Mouse (Mus musculus) 3134 (cell line): Measurements from ENCODE around the gene Fasn.

Experiments used
- DNase-seq: peaks from one replicate; pipeline ENCODE4 v3.0.0-alpha.2; 2011; ENCODE audit warnings: low spot score; ENCODE audit not compliant: insufficient read length; ENCODE audit errors: extremely low read depth

Fasn gene

DNA sequence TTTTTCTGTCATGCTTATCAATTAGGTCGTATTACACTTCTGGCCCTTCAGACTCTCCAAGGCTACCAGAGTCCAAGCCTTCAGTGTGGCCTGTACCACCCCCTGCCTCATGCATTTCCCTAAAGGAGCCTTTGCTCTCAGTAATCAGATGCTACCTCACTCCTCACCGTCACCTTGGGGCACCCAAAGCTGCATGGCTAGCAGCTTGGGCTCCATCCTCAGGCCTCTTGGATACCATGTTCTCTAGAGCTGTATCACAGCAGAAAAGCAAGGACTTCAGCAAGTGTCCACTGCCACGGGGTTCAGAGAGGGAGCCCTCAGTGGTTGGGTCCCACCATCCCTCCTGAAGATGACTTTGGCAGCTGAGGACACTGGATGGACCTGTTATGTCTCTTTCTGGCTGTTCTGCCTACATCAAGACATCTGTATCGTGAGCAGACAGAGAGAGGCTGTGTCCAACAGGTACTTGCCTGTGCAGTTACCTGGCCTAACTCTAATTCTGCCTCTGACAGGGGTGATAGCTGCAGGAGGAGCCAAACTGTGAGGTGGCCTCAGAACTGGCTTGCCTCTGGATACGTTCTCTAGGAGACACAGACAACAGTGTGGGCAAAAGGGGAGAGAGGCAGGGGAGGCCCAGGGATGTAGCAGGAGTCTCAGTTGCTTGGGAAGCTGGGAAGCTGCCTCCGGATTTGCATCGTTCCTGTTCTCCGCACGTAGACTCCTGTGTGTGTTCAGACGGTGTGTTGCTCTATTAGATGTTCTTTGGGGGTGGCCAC is 5.6 kb upstream of the Fasn start:
- DNase-seq: no peak

DNA sequence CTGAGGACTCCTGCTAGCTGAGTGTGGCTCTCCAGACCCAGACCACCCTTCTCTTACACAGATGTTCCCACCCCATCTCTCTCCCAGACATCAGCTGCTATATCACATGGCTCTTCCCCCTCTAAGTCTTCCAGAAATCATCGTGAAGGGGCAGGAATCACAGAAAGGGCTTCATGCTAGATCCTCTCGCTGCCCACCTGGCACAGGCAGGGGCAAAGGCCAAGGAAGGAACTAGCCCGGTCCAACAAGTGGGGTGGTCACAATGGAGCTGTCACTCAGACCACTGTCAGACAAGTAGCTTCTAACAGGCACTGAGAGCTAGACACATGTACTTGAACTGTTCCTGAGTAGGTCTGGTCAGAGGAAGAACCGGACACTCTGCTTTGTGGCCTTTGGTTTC is 4.1 kb upstream of the Fasn start:
- DNase-seq: no peak

DNA sequence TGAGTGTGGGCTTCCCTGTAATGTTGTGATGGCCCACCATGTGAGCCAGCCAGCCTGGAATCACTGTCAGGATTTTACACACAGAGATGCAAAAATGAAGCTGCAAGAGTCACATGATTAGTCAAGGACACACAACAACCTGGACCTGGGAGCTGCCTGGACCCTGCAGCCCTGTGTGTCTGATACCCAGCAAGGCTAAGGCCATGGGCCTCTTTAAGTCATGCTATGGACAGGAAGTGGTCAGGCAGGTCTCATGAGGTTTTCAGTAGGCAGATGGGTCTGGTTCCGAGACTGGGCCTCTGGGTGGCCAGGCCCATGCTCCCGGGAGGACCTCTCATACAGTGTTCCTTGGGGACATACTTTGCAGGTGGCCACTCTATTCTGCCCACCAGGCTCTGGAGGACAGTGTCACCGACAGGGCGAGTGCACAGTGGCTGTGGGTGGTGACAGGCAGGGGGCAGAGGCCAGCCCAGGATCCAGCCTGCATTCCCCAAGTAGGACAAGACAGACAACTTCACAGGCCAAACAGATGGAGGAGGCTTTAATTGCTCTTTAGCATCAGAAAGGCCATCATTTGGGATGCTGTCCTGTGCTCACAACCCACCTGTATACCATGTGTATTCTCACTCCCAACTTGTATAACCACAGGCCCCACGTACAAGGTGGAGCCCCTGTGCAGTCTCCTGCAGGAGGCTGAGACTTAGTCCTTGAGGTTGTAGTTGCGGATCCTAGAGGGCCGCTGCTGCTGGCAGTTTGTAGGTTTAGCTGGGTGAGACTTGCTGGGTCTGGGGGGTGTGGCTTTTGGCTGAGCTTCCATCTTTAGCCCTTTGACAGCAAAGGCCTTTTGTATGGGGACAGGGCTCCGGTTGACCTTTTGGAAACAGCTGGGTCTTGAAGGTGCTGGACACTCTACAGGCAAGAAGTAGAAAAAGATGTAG is 1.9 kb upstream of the Fasn start:
- DNase-seq: no peak

DNA sequence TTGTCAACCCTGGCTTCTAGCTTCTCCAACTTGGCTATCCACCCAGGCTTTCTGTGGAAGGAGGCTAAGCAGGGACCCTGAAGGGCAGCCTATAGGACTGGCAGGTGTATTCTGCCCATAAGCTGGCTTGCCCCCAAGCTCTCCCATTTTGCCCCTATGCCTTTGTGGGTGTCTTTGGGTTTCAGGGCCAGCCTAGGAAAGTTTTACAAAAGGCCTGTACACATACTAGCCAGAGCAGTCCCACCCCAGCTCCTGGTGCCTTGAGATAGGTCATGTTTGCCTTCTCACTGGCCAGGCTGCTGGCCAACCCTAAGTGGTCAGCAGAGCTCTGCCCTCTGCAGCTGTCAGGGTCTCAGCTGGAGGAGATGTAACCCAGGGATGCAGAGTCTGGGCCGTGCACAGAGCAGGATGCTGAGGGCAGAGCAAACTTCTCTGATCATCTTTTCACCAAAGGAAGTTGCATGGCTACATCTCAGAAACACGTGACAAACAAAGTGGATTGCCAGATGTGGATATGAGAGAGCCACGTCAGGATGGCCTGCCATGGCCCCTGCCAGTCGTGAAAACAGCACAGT is 1.0 kb upstream of the Fasn start:
- no peak for DNase-seq

DNA sequence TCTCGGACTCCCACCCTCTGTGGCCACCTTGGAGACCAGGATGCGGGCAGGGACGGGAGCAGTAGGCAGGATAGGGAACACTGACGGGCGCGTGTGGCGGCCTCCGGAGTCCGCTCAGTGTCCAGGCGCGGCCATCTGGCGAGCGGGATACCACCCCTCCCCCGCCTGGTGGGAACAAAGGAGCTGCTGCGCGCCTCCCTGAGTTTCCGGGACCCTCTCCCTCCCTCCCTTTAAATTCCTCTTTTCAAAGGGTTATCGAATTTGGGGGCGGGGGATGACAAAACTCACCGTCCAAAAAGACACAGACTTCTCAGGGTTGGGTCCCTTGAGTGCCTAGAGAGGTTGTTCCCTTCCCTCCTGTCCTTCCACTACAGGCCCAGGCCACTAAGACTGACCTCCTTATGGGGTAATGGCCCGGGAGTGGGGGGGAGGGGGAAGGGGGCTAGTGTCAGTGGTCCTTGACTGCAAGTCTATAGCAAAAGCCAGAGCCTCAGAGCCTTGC is 491 bp upstream of the Fasn start:
- DNase-seq: no peak

DNA sequence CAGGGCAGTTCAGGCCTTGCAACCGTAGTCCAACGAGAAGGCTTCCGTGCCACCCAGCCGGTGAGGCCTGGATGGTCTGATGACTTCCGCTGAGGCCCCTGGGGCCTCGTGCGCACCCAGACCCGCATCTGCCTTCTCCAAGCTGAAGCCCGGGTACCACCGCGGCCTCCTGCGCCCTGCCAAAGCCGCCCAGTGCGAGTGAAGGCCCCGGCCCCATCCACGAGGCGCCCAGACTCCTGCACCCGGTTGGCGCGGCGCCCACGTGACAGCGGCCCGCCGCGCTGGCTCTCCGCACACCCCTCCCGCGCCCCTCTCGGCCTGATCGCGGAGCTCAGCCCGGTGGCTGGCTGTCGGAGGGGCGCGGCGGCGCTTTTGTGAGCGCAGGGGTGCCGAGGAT is 798 bp downstream of the Fasn start:
- no peak for DNase-seq

DNA sequence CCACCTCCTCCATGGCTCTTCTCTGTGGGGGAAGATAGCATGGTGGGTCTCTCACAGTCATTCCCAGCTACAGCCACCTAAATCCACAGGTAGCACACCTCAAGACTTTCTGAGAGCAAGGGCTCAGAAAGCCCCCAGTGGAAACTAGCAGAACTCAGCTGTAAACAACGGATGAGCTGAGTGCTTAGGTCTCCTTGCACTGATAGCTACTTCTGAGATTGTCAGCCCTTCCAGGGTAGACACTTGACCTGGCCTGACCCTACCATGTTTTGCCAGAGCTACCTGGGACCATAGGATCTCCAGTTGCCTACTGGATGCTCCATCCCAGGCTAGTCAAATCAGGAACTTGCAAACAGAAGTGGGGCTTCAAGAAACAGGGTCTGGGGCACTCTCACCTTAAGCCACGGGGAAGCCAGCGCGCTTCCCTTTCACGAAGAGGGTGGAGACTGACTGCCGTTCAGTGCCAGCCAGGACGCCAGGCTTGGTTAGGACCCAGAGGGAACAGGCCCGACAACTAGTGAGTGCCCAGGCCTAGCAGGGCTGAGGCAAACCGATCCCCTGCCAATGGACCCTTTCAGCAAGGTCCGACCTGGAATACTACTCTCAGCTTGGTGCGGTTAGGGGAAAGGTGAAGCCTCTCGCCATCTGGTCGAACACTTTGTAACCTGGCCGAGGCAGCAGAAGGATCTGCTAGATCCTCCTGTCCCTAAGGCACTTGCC is 1.4 kb downstream of the Fasn start:
- no peak for DNase-seq

DNA sequence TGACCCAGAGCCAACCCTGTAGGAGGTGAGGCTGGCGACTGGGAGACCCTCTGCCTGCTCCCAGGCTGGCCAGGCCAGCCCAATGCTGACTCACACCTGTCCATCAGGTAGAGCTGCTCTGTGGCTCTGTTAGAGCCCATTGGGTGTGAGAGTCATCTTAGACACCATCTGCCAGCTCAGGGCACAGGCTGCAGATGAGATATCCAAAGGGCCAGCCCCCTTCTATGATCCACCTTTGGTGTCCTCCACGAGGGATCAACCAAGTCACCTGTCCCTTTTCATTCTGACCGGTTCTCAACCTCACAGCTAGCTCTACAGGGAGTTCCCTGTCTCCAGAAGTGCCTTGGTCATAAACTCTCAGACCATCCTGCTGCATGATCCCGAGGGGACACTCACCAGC is 2.0 kb downstream of the Fasn start:
- DNase-seq: no peak

DNA sequence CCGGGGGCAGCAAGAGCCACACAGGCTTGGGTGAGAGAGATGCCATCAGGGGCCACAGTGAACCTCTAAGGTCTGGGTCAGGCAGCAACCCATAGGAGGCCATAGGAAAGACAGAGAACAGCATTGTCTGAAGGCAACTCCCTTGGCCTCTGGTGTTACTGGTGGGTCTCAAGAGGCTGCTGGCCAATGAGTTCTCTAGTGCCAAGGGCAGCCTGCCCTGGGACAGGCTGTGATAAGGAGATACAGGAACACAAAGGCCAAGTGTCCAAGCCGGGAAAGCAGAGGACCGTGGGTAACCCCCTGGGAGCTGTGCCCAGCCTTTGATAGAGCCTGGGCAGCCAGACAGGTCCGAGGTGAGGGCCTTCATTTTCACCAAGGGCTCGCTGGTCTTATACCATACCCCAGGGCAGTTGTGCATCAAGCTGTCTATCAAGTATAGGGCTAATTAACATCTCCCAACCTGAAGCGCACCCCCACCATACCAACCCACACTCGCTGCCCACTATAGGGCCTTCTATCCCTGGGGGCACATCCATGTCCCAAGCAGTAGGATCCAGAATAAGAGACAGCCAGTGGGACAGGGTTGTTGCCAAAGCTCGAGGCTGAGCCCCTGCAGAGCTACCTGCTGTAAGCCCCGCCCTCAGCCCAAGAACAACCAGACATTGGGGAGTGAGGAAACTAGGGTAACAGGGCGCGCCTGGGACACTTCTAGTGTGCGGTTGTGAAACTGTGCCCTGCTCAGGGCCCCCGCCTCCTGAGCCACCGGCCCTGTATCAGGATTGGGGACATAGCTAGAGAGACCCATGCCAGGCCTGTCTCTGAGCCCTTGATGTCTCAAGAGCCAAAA is 3.0 kb downstream of the Fasn start:
- DNase-seq: no peak

DNA sequence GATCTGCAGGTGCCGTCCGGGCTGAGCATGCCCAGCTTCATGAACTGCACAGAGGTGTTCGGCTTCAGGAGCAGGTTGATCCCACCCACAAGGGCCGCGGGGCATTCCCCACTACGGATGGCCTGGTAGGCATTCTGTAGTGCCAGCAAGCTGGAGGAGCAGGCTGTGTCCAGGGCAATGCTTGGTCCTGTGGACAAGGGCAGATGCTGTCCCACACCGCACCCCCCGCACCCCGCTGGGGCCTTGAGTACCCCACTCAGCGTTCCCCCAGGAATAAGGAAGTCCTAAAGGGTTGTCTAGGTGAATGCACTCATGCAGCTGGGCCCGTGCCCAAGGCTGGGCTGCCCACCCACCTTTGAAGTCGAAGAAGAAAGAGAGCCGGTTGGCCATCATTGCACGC is 3.8 kb downstream of the Fasn start:
- no peak for DNase-seq

DNA sequence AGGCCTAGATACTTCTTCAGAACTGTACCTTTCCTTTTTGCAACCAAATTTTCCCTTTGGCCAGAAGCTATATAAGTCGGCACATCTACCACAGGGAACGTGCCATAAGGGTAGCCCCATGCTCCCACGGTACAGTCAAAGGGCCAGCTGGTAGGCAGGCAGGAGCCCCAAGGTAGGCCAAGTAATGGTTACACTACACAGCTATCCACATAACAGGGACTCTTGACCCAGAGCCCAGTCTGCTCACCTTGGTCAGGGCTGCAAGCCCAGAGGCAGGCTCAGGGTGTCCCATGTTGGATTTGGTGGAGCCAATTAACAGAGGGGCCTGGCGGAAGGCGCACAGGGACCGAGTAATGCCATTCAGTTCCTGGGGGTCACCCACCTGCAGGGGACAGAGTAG is 4.8 kb downstream of the Fasn start:
- no peak for DNase-seq

DNA sequence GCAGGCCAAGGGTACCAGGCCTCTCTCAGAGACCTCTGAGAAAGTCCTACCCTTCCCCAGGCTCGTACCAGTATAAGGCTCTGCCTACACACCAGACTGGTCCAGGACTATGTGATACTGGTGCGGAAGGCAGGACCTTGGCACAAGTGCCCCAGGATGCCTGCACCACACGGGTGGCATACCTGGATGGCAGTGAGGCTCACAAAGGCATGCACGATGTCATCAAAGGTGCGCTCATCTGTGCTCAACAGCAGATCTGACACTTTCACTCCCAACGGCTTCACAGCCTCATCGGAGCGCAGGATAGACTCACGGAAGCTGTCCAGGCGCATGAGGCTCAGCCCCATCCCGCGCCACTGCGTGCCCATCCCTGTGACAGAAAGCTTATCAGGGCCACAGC is 6.1 kb downstream of the Fasn start:
- DNase-seq: no peak

DNA sequence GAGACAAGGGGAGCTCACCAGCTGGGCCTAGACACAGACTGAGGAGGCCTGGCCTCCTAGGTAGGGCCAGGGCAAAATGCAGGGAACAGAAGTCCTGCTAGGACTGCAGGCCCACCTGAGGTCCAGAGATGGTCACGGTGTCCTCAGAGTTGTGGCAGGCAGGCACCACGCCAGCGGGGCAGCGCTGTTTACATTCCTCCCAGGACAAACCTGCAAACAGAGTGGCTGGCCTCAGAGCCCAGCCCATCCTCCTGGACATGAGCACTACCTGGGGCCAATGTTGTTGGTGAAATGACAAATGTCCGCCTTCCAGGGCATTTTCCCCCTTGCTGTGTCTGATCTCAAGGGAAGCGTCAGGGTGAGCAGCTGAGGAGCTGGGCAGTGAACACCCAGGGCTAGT is 7.0 kb downstream of the Fasn start:
- no peak for DNase-seq

DNA sequence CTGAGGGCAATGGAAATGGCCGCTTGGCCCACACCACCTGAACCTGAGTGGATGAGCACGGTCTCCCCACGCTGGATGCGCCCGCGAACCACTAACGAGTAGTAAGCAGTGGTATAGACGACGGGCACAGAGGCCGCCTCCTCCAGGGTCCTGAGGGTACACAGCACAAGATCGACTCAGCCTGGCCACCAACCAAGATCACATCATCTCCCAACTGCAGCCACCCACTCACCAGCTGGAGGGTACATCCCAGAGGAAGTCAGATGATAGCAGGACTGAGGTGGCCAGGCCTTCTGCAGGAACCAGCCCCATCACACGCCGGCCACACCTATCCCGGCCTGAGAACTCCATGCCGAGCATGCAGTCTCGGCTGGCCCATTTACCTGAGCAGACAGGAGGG is 12.3 kb downstream of the Fasn start:
- no peak for DNase-seq

DNA sequence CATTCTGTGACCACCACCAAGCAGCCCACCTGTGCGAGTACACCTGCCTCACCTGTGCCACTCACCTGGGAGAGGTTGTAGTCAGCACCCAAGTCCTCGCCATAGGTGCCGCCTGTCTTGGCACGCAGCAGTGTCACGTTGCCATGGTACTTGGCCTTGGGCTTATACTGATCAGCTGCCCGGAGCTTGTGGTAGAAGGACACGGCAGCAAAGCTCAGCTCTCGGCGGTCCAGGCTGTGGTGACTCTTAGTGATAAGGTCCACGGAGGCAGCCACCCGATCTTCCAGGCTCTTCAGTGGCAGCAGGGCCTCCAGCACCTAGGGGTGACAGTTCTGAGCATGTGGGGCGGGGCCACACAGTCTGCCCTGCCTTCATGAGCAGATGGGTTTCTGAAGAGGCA is 16.3 kb downstream of the Fasn start:
- no peak for DNase-seq

DNA sequence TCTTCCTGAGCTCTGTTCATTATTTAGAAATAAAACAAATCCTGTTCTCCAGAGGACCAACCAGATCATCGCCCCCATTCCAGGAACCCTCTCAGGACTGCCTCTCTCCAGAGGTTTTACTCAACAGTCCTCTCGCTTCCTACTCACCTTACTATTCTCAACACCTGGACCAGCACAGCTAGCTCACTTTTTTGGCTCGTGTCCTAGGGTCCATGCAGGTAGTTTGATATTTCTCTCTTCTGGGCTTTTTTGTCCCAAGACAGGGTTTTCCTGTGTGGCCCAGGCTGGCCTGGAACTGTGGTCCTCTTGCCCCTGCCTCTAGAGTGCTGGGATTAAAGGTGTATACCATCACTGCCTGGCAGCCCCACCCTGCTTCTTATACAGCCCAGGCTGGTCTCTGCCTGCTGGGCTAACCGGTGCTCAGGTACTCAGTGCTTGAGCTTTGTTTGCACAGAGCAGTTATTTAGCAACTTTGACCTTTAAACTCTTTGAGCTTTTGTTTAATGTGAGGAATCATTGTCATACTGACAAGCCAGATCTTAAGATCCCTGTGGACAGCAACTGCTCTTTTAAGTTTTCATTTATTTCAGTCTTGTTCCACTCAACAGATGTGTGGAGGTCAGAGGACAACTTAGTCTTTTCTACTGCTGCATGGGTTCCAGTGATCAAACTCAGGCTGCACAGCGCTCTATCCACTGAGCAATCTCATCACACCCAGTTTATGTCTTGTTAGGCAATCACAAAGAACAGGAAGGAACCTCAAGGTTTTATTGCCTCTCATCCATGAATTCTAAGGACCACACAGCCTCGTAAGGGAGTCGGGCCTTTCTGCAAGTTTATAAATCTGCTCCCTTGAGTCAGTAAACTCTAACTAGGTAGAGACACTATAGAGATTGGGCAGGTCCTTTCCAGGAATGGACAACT is 18.7 kb downstream of the Fasn start:
- no peak for DNase-seq

DNA sequence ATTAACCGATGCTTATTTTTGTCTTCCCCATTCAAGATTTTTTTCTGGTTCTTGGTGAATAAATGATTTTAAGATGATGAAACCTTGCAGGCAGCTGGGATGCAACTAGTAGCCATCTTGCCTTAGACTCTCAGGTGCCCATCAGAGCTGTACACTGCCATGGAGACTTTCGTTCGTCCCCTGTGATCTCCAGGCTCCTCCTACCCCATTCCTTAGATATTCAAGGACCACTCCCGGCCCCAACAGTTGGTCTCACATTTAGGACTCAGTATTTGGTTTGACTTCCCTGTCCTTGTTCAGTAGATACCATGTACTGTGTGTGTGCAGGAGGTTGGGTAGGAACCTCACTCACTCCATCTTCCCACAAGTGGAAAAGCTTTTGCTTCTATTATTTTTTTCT is 19.6 kb downstream of the Fasn start:
- DNase-seq: no peak

DNA sequence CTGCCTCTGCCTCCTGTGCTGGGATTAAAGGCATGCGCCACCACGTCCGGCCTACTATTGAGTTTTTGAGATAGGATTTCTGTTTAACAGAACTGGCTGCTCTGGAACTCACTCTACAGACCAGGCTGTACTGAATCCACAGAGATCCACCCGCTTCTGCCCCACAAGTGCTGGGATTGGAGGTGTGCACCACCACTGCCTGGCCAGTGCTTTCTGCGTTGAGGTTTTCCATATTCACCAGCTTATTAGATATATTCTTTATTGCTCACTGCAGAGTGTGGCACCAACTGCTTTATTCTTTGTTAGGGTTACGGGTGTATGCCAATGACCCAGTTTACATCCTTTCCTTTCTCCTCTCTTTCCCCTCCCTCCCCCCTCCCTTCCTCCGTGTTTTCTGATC is 20.1 kb downstream of the Fasn start:
- DNase-seq: no peak
